Mouse (Mus musculus): ENCODE measurements around the gene Ccdc183. TPM values are rescaled to one million over a fixed set of nuclear protein-coding genes. Genes with fewer than 3 reads are reported as not detected.

Gene Ccdc183
- total and polyA plus RNA-seq, 2 experiments from 2014 or later = 0.36 TPM; not detected in 1

GRCm38 (mm10) chr2:25578796-25579736, 38.4 kb downstream of the Ccdc183 start:
- peaks cover 40% of the 10 kb centered on the region for H3K27me3 ChIP-seq (ENCODE audit: insufficient read depth, low read length)
- H3K4me1 ChIP-seq (ENCODE audit: insufficient read depth) = peaks cover 25% of the 10 kb centered on the region

GRCm38 (mm10) chr2:25577951-25578795, 39.3 kb downstream of the Ccdc183 start:
- no peak overlapping the region for H3K27ac ChIP-seq (ENCODE audit: low read depth, low read length)
- peak overlapping the region; percentile 14 for H3K4me2 ChIP-seq (ENCODE audit: low read depth)
- peaks cover 40% of the 10 kb centered on the region for H3K27me3 ChIP-seq (ENCODE audit: insufficient read depth, low read length)
- peaks cover 25% of the 10 kb centered on the region; the same call in 1 of the 2 replicates for H3K36me3 ChIP-seq (ENCODE audit: insufficient read depth)
- peak; percentile 37; the same call in 1 of the 2 replicates for TF ChIP-seq CTCF (IDR thresholded peaks at IDR 0.05; ENCODE audit: low read depth)
- H3K9ac ChIP-seq = no peak overlapping the region
- H3K4me3 ChIP-seq (ENCODE audit: low read depth, low read length) = peak overlapping the region; percentile 21; the same call in 1 of the 2 replicates
- WGBS = 13% methylated on average over 75 of the region's 75 CpGs
- H3K4me1 ChIP-seq (ENCODE audit: insufficient read depth) = peaks cover 34% of the 10 kb centered on the region
- peak; percentile 30 for DNase-seq
- no peak for ATAC-seq
- H3K9me3 ChIP-seq (ENCODE audit: low read length) = no peaks in the 10 kb centered on the region

More at GRCm38 (mm10) chr2:25578796-25579736, 38.4 kb downstream of the Ccdc183 start:
- ATAC-seq (no peak), DNase-seq (peak; percentile 15)
- Histone ChIP-seq H3K36me3 (ENCODE audit: insufficient read depth) (peaks cover 32% of the 10 kb centered on the region; the same call in 1 of the 2 replicates), H3K4me3 (ENCODE audit: low read depth, low read length) (0 out of 2 replicates have a peak overlapping the region, but pooled peaks have one; percentile 9), H3K27ac (ENCODE audit: low read depth, low read length) (no peak overlapping the region), H3K9ac (0 out of 2 replicates have a peak overlapping the region, but pooled peaks have one; percentile 6), H3K9me3 (ENCODE audit: low read length) (no peaks in the 10 kb centered on the region), H3K4me2 (ENCODE audit: low read depth) (peak overlapping the region; percentile 1; the same call in 1 of the 2 replicates)
- 11% methylated on average over 77 of the region's 77 CpGs for WGBS
- TF ChIP-seq CTCF (IDR thresholded peaks at IDR 0.05; ENCODE audit: low read depth) = no peak

GRCm38 (mm10) chr2:25576965-25577891, 40.2 kb downstream of the Ccdc183 start:
- Histone ChIP-seq H3K4me3 (ENCODE audit: low read depth, low read length) (peak overlapping the region; percentile 21; the same call in 1 of the 2 replicates), H3K27me3 (ENCODE audit: insufficient read depth, low read length) (peaks cover 40% of the 10 kb centered on the region), H3K4me2 (ENCODE audit: low read depth) (peak overlapping the region; percentile 14), H3K9ac (0 out of 2 replicates have a peak overlapping the region, but pooled peaks have one; percentile 0), H3K9me3 (ENCODE audit: low read length) (no peaks in the 10 kb centered on the region), H3K36me3 (ENCODE audit: insufficient read depth) (peaks cover 24% of the 10 kb centered on the region; the same call in 1 of the 2 replicates), H3K4me1 (ENCODE audit: insufficient read depth) (peaks cover 27% of the 10 kb centered on the region), H3K27ac (ENCODE audit: low read depth, low read length) (no peak overlapping the region)
- peak; percentile 57 for DNase-seq
- ATAC-seq = no peak
- TF ChIP-seq CTCF (IDR thresholded peaks at IDR 0.05; ENCODE audit: low read depth) = no peak
- 19% methylated on average over 92 of the region's 92 CpGs for WGBS

GRCm38 (mm10) chr2:25576028-25576850, 41.2 kb downstream of the Ccdc183 start:
- Histone ChIP-seq H3K36me3 (ENCODE audit: insufficient read depth) (peaks cover 24% of the 10 kb centered on the region; the same call in 1 of the 2 replicates), H3K27me3 (ENCODE audit: insufficient read depth, low read length) (peaks cover 40% of the 10 kb centered on the region), H3K4me1 (ENCODE audit: insufficient read depth) (peaks cover 22% of the 10 kb centered on the region), H3K9me3 (ENCODE audit: low read length) (no peaks in the 10 kb centered on the region), H3K27ac (ENCODE audit: low read depth, low read length) (no peak overlapping the region), H3K4me2 (ENCODE audit: low read depth) (peak overlapping the region; percentile 94; the same call in 1 of the 2 replicates), H3K9ac (no peak overlapping the region), H3K4me3 (ENCODE audit: low read depth, low read length) (no peak overlapping the region)
- no peak for DNase-seq
- 73% methylated on average over 16 of the region's 16 CpGs for WGBS
- no peak for ATAC-seq
- TF ChIP-seq CTCF (IDR thresholded peaks at IDR 0.05; ENCODE audit: low read depth) = no peak

- ATAC-seq (0 out of 2 replicates have a peak, but pooled peaks have one; percentile 0), DNase-seq (peak; percentile 40)
- H3K9me3 ChIP-seq (ENCODE audit: low read length) = no peaks in the 10 kb centered on the region
- H3K9ac ChIP-seq = peak overlapping the region; percentile 46; the same call in 1 of the 2 replicates
- TF ChIP-seq CTCF (IDR thresholded peaks at IDR 0.05; ENCODE audit: low read depth) = no peak
- peaks cover 24% of the 10 kb centered on the region; the same call in 1 of the 2 replicates for H3K36me3 ChIP-seq (ENCODE audit: insufficient read depth)
- H3K27ac ChIP-seq (ENCODE audit: low read depth, low read length) = peak overlapping the region; percentile 90
- peak overlapping the region; percentile 63 for H3K4me3 ChIP-seq (ENCODE audit: low read depth, low read length)
- peaks cover 15% of the 10 kb centered on the region; the same call in 1 of the 2 replicates for H3K4me1 ChIP-seq (ENCODE audit: insufficient read depth)
- WGBS = 7% methylated on average over 20 of the region's 21 CpGs
- H3K4me2 ChIP-seq (ENCODE audit: low read depth) = peak overlapping the region; percentile 94
- H3K27me3 ChIP-seq (ENCODE audit: insufficient read depth, low read length) = peaks cover 40% of the 10 kb centered on the region
Measured at GRCm38 (mm10) chr2:25575432-25576027, 41.9 kb downstream of the Ccdc183 start.

All from forebrain, postnatal 0 days (tissue).